17 mouse cellular contexts compared by ENCODE assay signal in the genomic region with DNA sequence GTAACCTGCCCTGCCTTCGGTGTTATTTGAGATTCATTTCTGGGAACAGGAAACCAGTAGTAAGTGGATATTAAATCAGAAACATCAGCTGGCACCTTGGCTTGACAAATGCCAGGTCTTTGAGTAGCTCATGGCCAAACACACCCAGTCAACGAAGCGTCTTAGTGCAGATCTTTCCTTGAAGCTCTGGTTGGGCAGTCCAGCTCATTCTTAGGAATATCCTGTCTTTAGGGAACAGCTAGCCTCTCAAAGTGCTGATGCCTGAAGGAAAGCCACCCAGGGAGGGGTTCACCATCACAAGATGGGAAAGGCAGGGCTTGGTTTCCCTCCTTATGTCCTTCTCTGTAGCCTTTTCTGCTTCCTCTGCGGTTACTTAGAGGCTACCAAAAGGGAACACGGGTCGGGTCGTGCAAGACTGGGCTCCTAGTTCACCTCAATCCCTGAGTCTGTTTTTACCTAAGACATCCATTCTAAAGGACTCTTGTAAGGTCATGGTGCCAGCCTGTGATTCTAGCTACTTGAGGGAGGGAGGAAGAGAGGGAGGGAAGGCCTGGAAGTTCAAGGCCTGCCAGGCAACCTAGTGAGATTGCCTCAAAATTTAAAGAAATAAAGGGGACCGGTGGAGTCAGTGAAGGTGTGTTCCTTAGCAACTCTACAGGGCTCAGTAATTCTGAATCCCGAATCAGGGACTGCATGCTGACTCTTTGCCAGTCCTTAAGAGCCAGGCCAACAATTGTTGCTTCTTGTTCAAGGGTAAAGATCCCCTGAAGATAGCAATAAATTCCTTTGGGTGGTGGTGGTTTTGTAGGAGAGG. TPM values are rescaled to one million over a fixed set of nuclear protein-coding genes. Genes with fewer than 3 reads are reported as not detected.
DNase-seq lines count a peak whose midpoint lies in the region; ATAC-seq and TF ChIP-seq lines count a peak whose summit lies in the region.
"Had no signal": no experiment of that assay in that cellular context is flagged by ENCODE, and none has a peak within 500 bp of the region (broad histone marks: within the 10 kb centered on the region; RNA-seq: fewer than 3 reads in every experiment).

No protein-coding gene starts in this region.

- no peaks in the 10 kb centered on the region for H3K9me3 ChIP-seq in intestine, embryonic 15.5 days
- H3K9me3 ChIP-seq: embryonic facial prominence, embryonic 15.5 days; midbrain, embryonic 12.5 days had no signal

- DNase-seq in cerebellum, adult 9-11 months, result peak; percentile 7
- DNase-seq in cerebellum, postnatal 25 days, result no peak
- DNase-seq in left cerebral cortex, adult 2 months (ENCODE audit: extremely low spot score in 1 of 2, low spot score in 2 of 2), result no peak
- no peak for DNase-seq in left cerebral cortex, adult 11 months (ENCODE audit: low spot score)
- peak; percentile 40 for DNase-seq in 3134 (ENCODE audit: extremely low read depth, insufficient read length, low spot score)
- no peak for DNase-seq in right cerebral cortex, postnatal 14 days
- DNase-seq in kidney, adult 11 months, result no peak
- DNase-seq: cerebellum, postnatal 14 days; heart, postnatal 4 days; kidney, adult 2 months; kidney, postnatal 4 days; lung, embryonic 14.5 days; thymus, postnatal 14 days had no signal

- no peak overlapping the region for H3K4me3 ChIP-seq in left cerebral cortex, adult 2 months
- no peak overlapping the region for H3K4me3 ChIP-seq in intestine, embryonic 15.5 days (replicated peaks)
- H3K4me3 ChIP-seq: embryonic facial prominence, embryonic 15.5 days; midbrain, embryonic 12.5 days had no signal

- peaks cover 19% of the 10 kb centered on the region; the same call in 1 of the 2 replicates for H3K4me1 ChIP-seq in intestine, embryonic 15.5 days (replicated peaks)

- 0 out of 2 replicates have a peak, but pooled peaks have one; percentile 25 for ATAC-seq in intestine, embryonic 15.5 days
- ATAC-seq: activated CD4-positive, CD25-positive, alpha-beta regulatory T cell, adult 4 months had no signal

- peaks cover 36% of the 10 kb centered on the region for H3K36me3 ChIP-seq in intestine, embryonic 15.5 days

- H3K27ac ChIP-seq in left cerebral cortex, adult 2 months, result peak overlapping the region; percentile 32; the same call in 1 of the 2 replicates
- no peak overlapping the region; the same call in 1 of the 2 replicates for H3K27ac ChIP-seq in intestine, embryonic 15.5 days
- H3K27ac ChIP-seq: embryonic facial prominence, embryonic 15.5 days; midbrain, embryonic 12.5 days had no signal

- no peak overlapping the region for H3K4me2 ChIP-seq in intestine, embryonic 15.5 days (replicated peaks)
- H3K4me2 ChIP-seq: embryonic facial prominence, embryonic 15.5 days; lung, embryonic 14.5 days; midbrain, embryonic 12.5 days had no signal

- 80% methylated on average over 9 of the region's 9 CpGs for WGBS in intestine, embryonic 15.5 days

- TF ChIP-seq CTCF in left cerebral cortex, adult 2 months (IDR thresholded peaks at IDR 0.05), result no peak

- intact Hi-C loops in left cerebral cortex, adult 2 months (cut with DNase I), result no loop called here

- H3K9ac ChIP-seq in intestine, embryonic 15.5 days, result no peak overlapping the region
- H3K9ac ChIP-seq: embryonic facial prominence, embryonic 15.5 days; lung, embryonic 14.5 days; midbrain, embryonic 12.5 days had no signal

- no peaks in the 10 kb centered on the region for H3K27me3 ChIP-seq in intestine, embryonic 15.5 days (replicated peaks)
- H3K27me3 ChIP-seq: embryonic facial prominence, embryonic 15.5 days; midbrain, embryonic 12.5 days had no signal

RNA-seq across cellular contexts. Expression of a gene that starts 13.8 kb away (rescaled TPM):
- 100 to 1,000 TPM; 580 to 609 TPM for total RNA-seq in left cerebral cortex, adult 2 months (2021)
- 417 and 432 TPM in 2 replicates for polyA plus RNA-seq in intestine, embryonic 15.5 days (2015; fragmentation: Nextera tagmentation; extraction: Ambion mirVana)

RNA-seq across cellular contexts. Expression of a gene that starts 25.6 kb away (rescaled TPM):
- 1 to 10 TPM; 2.1 to 2.3 TPM for total RNA-seq in left cerebral cortex, adult 2 months (2021)
- 0.10 and 0.19 TPM in 2 replicates for polyA plus RNA-seq in intestine, embryonic 15.5 days (2015; fragmentation: Nextera tagmentation; extraction: Ambion mirVana)
- polyA plus RNA-seq: lung, embryonic 14.5 days had no signal

Comparison
In these comparisons a context has a peak if more than half of its experiments do, and no peak if none do; other contexts are left out.
1. DNase-seq: peak in cerebellum, adult 9-11 months (single experiment) and 3134 (single experiment); none in cerebellum, postnatal 25 days (0 of 2), left cerebral cortex, adult 2 months (0 of 2), left cerebral cortex, adult 11 months (single experiment), right cerebral cortex, postnatal 14 days (single experiment) and kidney, adult 11 months (single experiment).